Mouse (Mus musculus): ENCODE results near the gene Uvrag. TPM values are rescaled to one million over a fixed set of nuclear protein-coding genes. Genes with fewer than 3 reads are reported as not detected.

Uvrag gene
- polyA plus RNA-seq, 1 experiment from 2014 or later, result 9.7 TPM

DNA sequence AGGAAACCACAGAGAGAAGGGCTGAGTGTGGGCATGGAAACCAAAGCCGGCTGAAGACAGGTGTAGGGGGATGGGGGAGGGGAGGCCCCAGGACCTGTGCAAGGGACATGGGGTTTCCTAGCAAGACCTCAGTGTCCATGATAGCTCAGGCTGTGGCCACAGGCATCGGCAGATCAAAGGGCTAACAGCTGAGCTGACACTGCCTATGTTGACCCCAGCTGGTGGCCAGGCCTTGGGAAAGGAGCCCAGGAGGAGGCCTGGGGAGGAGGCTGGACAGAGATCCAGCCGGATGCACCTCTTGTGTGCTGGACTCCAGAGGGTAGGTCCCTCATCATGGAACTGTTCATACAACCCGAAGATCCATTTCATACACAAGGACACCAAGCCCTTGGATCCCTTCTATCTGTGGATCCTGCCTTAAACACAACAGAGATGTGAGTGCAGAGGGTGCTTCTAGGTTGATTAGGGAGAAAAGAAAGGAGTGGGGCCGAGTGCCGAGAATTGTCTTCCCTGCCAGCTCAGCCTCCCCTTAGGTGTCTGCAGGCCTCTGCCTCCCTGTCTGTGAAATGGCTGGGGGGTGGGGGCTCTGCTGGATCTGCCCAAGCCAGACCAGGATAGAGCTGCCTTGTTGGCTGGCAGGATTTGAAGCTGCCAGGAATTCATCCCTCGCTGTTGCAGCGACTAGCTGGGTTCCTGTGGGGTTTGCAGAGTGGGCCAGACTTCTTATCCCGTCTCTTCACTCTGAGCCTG lies 276.8 kb downstream of the Uvrag start:
- Histone ChIP-seq H3K27me3 (ENCODE audit: low read depth, poor library complexity, severe bottlenecking) (peaks cover 26% of the 10 kb centered on the region), H3K4me1 (peaks cover 43% of the 10 kb centered on the region), H3K36me3 (no peaks in the 10 kb centered on the region), H3K27ac (replicated peaks) (peak overlapping the region; percentile 42; the same call in 1 of the 2 replicates), H3K9me3 (replicated peaks) (no peaks in the 10 kb centered on the region), H3K4me3 (no peak overlapping the region)
- DNase-seq (ENCODE audit: low spot score), result no peak
- 43% methylated on average over 9 of the region's 9 CpGs for WGBS

- H3K36me3 ChIP-seq, result no peaks in the 10 kb centered on the region
- DNase-seq (ENCODE audit: low spot score), result no peak
- H3K9me3 ChIP-seq (replicated peaks), result no peaks in the 10 kb centered on the region
- no peak overlapping the region for H3K4me3 ChIP-seq
- H3K27ac ChIP-seq (replicated peaks), result no peak overlapping the region
- H3K27me3 ChIP-seq (ENCODE audit: low read depth, poor library complexity, severe bottlenecking), result peaks cover 15% of the 10 kb centered on the region
- WGBS, result 88% methylated on average over 5 of the region's 5 CpGs
- H3K4me1 ChIP-seq, result peaks cover 32% of the 10 kb centered on the region
Measured at GRCm38 (mm10) chr7:98862994-98863393, 277.9 kb downstream of the Uvrag start.

GRCm38 (mm10) chr7:98861002-98861401 lies 279.9 kb downstream of the Uvrag start:
- Histone ChIP-seq H3K27me3 (ENCODE audit: low read depth, poor library complexity, severe bottlenecking) (no peaks in the 10 kb centered on the region), H3K36me3 (no peaks in the 10 kb centered on the region), H3K9me3 (replicated peaks) (no peaks in the 10 kb centered on the region), H3K4me3 (no peak overlapping the region), H3K4me1 (peaks cover 30% of the 10 kb centered on the region), H3K27ac (replicated peaks) (no peak overlapping the region)
- 78% methylated on average over 2 of the region's 2 CpGs for WGBS
- DNase-seq (ENCODE audit: low spot score), result no peak

- no peak overlapping the region for H3K4me3 ChIP-seq
- H3K27me3 ChIP-seq (ENCODE audit: low read depth, poor library complexity, severe bottlenecking), result no peaks in the 10 kb centered on the region
- no peaks in the 10 kb centered on the region for H3K9me3 ChIP-seq (replicated peaks)
- WGBS, result 66% methylated on average over 3 of the region's 3 CpGs
- H3K36me3 ChIP-seq, result no peaks in the 10 kb centered on the region
- peak overlapping the region; percentile 38; the same call in 1 of the 2 replicates for H3K27ac ChIP-seq (replicated peaks)
- peaks cover 16% of the 10 kb centered on the region for H3K4me1 ChIP-seq
- DNase-seq (ENCODE audit: low spot score), result no peak
Measured at GRCm38 (mm10) chr7:98857094-98857493, 283.8 kb downstream of the Uvrag start.

GRCm38 (mm10) chr7:98856128-98856527 lies 284.8 kb downstream of the Uvrag start:
- 19% methylated on average over 3 of the region's 3 CpGs for WGBS
- Histone ChIP-seq H3K27me3 (ENCODE audit: low read depth, poor library complexity, severe bottlenecking) (no peaks in the 10 kb centered on the region), H3K36me3 (no peaks in the 10 kb centered on the region), H3K4me3 (no peak overlapping the region), H3K9me3 (replicated peaks) (no peaks in the 10 kb centered on the region), H3K4me1 (peaks cover 16% of the 10 kb centered on the region), H3K27ac (replicated peaks) (peak overlapping the region; percentile 34; the same call in 1 of the 2 replicates)
- no peak for DNase-seq (ENCODE audit: low spot score)

DNA sequence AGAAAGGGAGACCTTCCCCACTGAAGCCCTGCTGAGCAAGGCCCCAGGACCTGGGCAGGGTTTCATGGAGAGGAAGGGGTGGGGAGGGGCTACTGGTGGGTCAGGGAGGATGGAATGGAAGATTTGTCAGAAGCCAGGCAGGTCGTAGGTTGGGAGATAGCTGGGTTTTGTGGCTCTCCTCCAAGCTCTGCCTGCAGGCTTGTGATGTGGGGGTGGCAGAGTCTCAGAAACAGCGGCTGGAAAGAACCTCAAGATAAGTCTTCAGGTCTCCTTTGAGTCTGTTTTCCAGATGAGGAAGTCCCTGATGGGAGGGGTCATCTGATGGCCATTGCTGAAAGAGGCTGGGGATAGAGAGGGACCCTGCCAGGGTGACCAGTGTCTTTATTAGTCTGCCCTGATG lies 285.6 kb downstream of the Uvrag start:
- no peaks in the 10 kb centered on the region for H3K27me3 ChIP-seq (ENCODE audit: low read depth, poor library complexity, severe bottlenecking)
- H3K36me3 ChIP-seq, result no peaks in the 10 kb centered on the region
- H3K4me3 ChIP-seq, result no peak overlapping the region
- H3K9me3 ChIP-seq (replicated peaks), result no peaks in the 10 kb centered on the region
- H3K4me1 ChIP-seq, result peaks cover 16% of the 10 kb centered on the region
- 66% methylated on average over 2 of the region's 2 CpGs for WGBS
- H3K27ac ChIP-seq (replicated peaks), result no peak overlapping the region
- DNase-seq (ENCODE audit: low spot score), result no peak

DNA sequence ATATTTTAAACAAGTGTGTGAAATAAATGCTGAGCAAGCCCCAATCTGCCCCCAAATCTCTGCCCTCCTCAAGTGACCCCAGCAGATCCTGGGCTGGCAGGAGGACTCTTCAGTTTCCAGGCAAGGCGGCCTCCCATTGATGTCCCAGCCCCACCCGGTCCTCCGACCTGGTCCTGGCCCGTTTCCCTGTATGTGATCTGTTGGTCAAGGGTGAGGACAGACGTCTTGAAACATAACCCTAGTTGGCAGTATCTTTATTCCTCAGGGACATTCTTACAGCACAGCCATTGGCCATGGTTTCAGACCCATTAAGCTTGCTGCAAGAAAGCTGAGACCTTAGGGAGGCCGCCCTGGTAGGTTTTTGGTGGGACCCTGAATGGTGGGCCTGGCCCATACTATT lies 287.1 kb downstream of the Uvrag start:
- Histone ChIP-seq H3K27me3 (ENCODE audit: low read depth, poor library complexity, severe bottlenecking) (no peaks in the 10 kb centered on the region), H3K4me3 (no peak overlapping the region), H3K27ac (replicated peaks) (no peak overlapping the region), H3K9me3 (replicated peaks) (no peaks in the 10 kb centered on the region), H3K36me3 (no peaks in the 10 kb centered on the region), H3K4me1 (peaks cover 16% of the 10 kb centered on the region)
- WGBS, result 87% methylated on average over 6 of the region's 6 CpGs
- DNase-seq (ENCODE audit: low spot score), result no peak

DNA sequence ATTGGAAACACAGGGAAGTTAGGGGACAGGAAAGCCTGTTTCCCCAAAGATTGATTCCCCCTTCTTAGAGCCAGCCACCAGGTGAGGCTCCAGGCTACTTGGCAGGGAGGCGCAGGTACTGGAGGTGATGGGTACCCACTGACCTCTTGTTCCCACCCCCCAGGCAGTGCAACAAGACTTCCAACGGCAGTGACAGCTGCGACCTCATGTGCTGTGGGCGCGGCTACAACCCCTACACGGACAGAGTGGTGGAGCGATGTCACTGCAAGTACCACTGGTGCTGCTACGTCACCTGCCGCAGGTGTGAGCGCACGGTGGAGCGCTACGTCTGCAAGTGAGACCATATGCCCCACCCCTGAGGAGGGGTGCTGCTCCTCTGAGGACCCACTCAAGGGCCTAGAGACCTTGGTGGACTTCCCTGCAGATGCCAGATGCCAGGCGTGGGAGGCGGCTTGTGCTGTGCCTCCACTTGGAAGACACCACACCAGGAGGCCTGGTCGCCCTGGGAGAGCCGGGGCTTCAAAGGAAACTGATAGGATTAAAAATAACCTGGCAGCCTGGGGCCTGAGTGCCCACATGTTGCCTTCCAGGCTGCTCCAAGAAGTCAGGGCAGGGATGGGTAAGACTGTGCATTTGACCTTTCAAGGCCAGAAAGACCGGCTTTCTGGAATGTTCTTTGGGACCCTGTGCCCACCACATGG lies 287.8 kb downstream of the Uvrag start:
- Histone ChIP-seq H3K36me3 (no peaks in the 10 kb centered on the region), H3K9me3 (replicated peaks) (no peaks in the 10 kb centered on the region), H3K27ac (replicated peaks) (no peak overlapping the region), H3K4me3 (no peak overlapping the region), H3K4me1 (peaks cover 16% of the 10 kb centered on the region), H3K27me3 (ENCODE audit: low read depth, poor library complexity, severe bottlenecking) (no peaks in the 10 kb centered on the region)
- 84% methylated on average over 18 of the region's 18 CpGs for WGBS
- DNase-seq (ENCODE audit: low spot score), result no peak

DNA sequence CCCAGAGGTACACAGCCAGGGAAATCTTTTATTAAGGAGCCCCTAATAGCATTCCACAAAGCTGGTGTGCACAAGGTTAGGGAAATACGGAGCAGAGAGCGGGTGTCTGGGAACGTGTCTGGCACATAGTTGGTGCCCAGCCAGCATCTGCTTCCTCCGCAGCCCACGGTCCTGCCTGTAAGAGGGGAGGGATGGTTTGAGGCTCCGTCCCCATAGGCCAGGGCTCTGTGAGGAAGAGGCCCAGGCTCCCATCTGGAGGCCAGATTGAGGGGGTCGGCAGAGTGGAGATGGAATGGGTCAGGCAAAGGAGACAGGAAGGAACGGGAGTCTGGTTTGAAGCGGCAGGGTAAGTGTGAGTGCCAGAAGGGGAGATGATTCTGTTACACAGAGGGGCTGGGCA lies 289.7 kb downstream of the Uvrag start:
- no peak for DNase-seq (ENCODE audit: low spot score)
- Histone ChIP-seq H3K4me3 (no peak overlapping the region), H3K27me3 (ENCODE audit: low read depth, poor library complexity, severe bottlenecking) (peaks cover 9% of the 10 kb centered on the region), H3K4me1 (peaks cover 10% of the 10 kb centered on the region), H3K9me3 (replicated peaks) (no peaks in the 10 kb centered on the region), H3K36me3 (no peaks in the 10 kb centered on the region), H3K27ac (replicated peaks) (no peak overlapping the region)
- WGBS, result 81% methylated on average over 9 of the region's 9 CpGs

DNA sequence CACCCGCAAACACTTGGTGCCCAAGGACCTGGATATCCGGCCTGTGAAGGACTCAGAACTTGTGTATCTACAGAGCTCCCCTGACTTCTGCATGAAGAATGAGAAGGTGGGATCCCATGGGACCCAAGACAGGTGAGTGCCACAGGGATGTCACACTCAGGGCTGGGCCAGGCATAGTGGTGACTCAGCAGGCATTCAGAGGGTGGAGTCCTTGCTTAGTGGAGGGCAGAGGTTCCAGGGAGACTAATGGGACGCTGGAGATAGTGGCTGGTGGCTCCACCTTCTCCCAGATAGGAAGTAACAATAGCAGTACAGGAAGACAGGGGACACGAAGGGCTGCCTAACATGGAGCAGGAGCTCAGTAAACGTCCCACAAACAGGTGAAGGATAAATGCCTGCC lies 290.6 kb downstream of the Uvrag start:
- H3K4me1 ChIP-seq, result 0 out of 2 replicates have a peak, but pooled peaks cover 3% of the 10 kb centered on the region
- H3K4me3 ChIP-seq, result no peak overlapping the region
- H3K27me3 ChIP-seq (ENCODE audit: low read depth, poor library complexity, severe bottlenecking), result peaks cover 9% of the 10 kb centered on the region
- WGBS, result 84% methylated on average over 5 of the region's 5 CpGs
- no peak overlapping the region for H3K27ac ChIP-seq (replicated peaks)
- no peaks in the 10 kb centered on the region for H3K36me3 ChIP-seq
- no peak for DNase-seq (ENCODE audit: low spot score)
- no peaks in the 10 kb centered on the region for H3K9me3 ChIP-seq (replicated peaks)

DNA sequence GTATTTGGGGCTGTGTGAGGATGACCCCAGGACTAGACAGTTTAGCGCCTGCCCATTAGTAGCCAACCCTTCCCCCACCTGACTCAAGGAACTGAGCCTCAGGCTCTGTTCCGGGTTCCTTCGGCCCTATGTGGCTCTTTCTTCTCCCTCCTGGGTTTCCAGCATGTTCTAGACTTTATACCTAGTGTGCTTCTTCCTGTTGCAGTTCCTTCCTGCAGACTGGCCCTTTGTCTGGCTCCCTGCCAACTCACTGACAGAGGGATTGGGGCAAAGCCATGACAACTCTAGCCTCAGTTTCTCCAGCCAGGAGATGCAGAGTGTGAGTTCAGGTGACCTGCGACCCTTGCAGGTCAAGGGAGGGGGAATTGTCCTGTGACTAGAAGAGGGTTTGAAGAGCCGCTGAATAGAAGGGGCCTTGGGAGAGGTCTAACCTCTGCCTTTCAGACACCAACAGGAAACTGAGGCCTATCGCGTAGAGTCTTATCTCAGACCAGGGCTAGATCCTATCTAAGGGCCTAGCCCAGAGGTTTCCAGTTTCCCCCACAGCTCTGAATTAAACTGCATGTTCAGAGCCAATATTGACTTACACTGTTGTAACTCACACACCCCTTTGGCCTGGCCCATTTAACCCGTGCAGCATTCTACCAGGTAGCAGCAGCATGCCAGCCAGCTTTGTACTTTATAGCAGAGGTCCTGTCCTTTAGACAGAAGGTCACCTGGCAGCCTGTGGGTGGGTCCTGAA lies 291.9 kb downstream of the Uvrag start:
- Histone ChIP-seq H3K36me3 (no peaks in the 10 kb centered on the region), H3K4me1 (peaks cover 4% of the 10 kb centered on the region; the same call in 1 of the 2 replicates), H3K9me3 (replicated peaks) (no peaks in the 10 kb centered on the region), H3K4me3 (no peak overlapping the region), H3K27ac (replicated peaks) (no peak overlapping the region), H3K27me3 (ENCODE audit: low read depth, poor library complexity, severe bottlenecking) (peaks cover 21% of the 10 kb centered on the region)
- 86% methylated on average over 8 of the region's 8 CpGs for WGBS
- DNase-seq (ENCODE audit: low spot score), result no peak

GRCm38 (mm10) chr7:98843649-98844048 lies 297.3 kb downstream of the Uvrag start:
- Histone ChIP-seq H3K27me3 (ENCODE audit: low read depth, poor library complexity, severe bottlenecking) (peaks cover 75% of the 10 kb centered on the region), H3K9me3 (replicated peaks) (no peaks in the 10 kb centered on the region), H3K27ac (replicated peaks) (no peak overlapping the region), H3K4me1 (peaks cover 30% of the 10 kb centered on the region), H3K36me3 (no peaks in the 10 kb centered on the region), H3K4me3 (no peak overlapping the region)
- DNase-seq (ENCODE audit: low spot score), result no peak
- WGBS, result 23% methylated on average over 7 of the region's 7 CpGs

DNA sequence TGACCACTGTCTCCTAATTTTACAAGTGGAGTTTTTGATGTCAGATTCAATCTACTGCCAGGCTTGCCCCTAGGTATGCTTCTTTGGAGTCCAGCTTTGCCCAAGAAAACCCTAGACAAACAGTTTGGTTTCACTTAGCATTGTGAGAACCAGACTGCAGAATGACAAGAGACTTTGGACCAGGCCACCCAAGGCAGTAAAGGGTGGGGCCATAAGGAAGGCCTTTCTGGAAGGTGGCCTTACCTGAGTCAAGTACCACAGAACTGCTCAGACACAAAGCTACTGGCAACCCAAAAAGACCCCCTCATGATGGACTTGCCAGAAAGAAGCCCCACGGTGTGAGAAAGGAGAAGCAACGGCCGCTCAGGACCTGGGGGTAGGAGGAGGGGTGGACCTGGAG lies 297.9 kb downstream of the Uvrag start:
- DNase-seq (ENCODE audit: low spot score), result no peak
- H3K9me3 ChIP-seq (replicated peaks), result no peaks in the 10 kb centered on the region
- H3K4me1 ChIP-seq, result peaks cover 36% of the 10 kb centered on the region
- peaks cover 81% of the 10 kb centered on the region for H3K27me3 ChIP-seq (ENCODE audit: low read depth, poor library complexity, severe bottlenecking)
- H3K4me3 ChIP-seq, result no peak overlapping the region
- WGBS, result 81% methylated on average over 3 of the region's 3 CpGs
- H3K27ac ChIP-seq (replicated peaks), result no peak overlapping the region
- H3K36me3 ChIP-seq, result no peaks in the 10 kb centered on the region
